Mouse (Mus musculus) inflammation-experienced regulatory T-cells, adult 6 months (primary cell): ENCODE measurements around the gene Gpr3. TPM values are rescaled to one million over a fixed set of nuclear protein-coding genes. Genes with fewer than 3 reads are reported as not detected.

ENCODE experiments used
- ATAC-seq: one replicate; pipeline ENCODE4 v1.8.0; 2017
- polyA plus RNA-seq, 3 experiments: library from polyadenylated mRNA; unstranded; fragments of 100-300 nt; shearing (Covaris generic); gene quantifications; one replicate each; pipeline ENCODE4 v1.2.1; 2017

Gpr3 gene
- polyA plus RNA-seq, 3 experiments from 2014 or later: not detected

GRCm38 (mm10) chr4:133233285-133233976, 21.1 kb upstream of the Gpr3 start:
- ATAC-seq: no peak

- ATAC-seq: no peak
Observed at GRCm38 (mm10) chr4:133229582-133229981, 17.2 kb upstream of the Gpr3 start.

GRCm38 (mm10) chr4:133227636-133228035, 15.3 kb upstream of the Gpr3 start:
- no peak for ATAC-seq

- no peak for ATAC-seq
Observed at GRCm38 (mm10) chr4:133226073-133226472, 13.7 kb upstream of the Gpr3 start.

- no peak for ATAC-seq
Observed at GRCm38 (mm10) chr4:133223875-133224274, 11.5 kb upstream of the Gpr3 start.

- ATAC-seq: no peak
Observed at GRCm38 (mm10) chr4:133221701-133222100, 9.4 kb upstream of the Gpr3 start.

- no peak for ATAC-seq
Observed at GRCm38 (mm10) chr4:133220656-133221055, 8.3 kb upstream of the Gpr3 start.

- no peak for ATAC-seq
Observed at GRCm38 (mm10) chr4:133218745-133219144, 6.4 kb upstream of the Gpr3 start.

GRCm38 (mm10) chr4:133217641-133218040, 5.3 kb upstream of the Gpr3 start:
- no peak for ATAC-seq

- no peak for ATAC-seq
Observed at GRCm38 (mm10) chr4:133213661-133214060, 1.3 kb upstream of the Gpr3 start.

- ATAC-seq: no peak
Observed at GRCm38 (mm10) chr4:133213268-133213590, 893 bp upstream of the Gpr3 start.

GRCm38 (mm10) chr4:133212562-133213267, 379 bp upstream of the Gpr3 start:
- ATAC-seq: peak; percentile 86

- no peak for ATAC-seq
Observed at GRCm38 (mm10) chr4:133210788-133211390, 1.4 kb downstream of the Gpr3 start.

GRCm38 (mm10) chr4:133210023-133210787, 2.1 kb downstream of the Gpr3 start:
- no peak for ATAC-seq

GRCm38 (mm10) chr4:133209366-133209765, 3.0 kb downstream of the Gpr3 start:
- peak; percentile 39 for ATAC-seq

GRCm38 (mm10) chr4:133204379-133204778, 8.0 kb downstream of the Gpr3 start:
- ATAC-seq: no peak

GRCm38 (mm10) chr4:133203591-133203990, 8.7 kb downstream of the Gpr3 start:
- no peak for ATAC-seq

GRCm38 (mm10) chr4:133202254-133202653, 10.1 kb downstream of the Gpr3 start:
- no peak for ATAC-seq

- peak; percentile 65 for ATAC-seq
Observed at GRCm38 (mm10) chr4:133201006-133201771, 11.1 kb downstream of the Gpr3 start.

- no peak for ATAC-seq
Observed at GRCm38 (mm10) chr4:133200343-133200742, 12.0 kb downstream of the Gpr3 start.

- no peak for ATAC-seq
Observed at GRCm38 (mm10) chr4:133199743-133200142, 12.6 kb downstream of the Gpr3 start.
